Mouse (Mus musculus) neural tube, embryonic 12.5 days (tissue): ENCODE results near the gene Tmem14c. TPM values are rescaled to one million over a fixed set of nuclear protein-coding genes. Genes with fewer than 3 reads are reported as not detected.

ENCODE experiments used
- polyA plus RNA-seq: library from polyadenylated mRNA; unstranded; fragments of >200 nt; fragmentation: Nextera tagmentation; extraction: Ambion mirVana; gene quantifications from 2 replicates; pipeline ENCODE4 v1.2.1, GENCODE M21; 2016

Gene Tmem14c
- polyA plus RNA-seq, 1 experiment from 2014 or later, result 148 TPM

Other genes starting within 250 kb of the Tmem14c start
- 4.7 and 4.8 TPM in 2 replicates for gene Gcnt2, start 156.5 kb upstream of the Tmem14c start, polyA plus RNA-seq
- gene Pak1ip1, start 15.3 kb upstream of the Tmem14c start, polyA plus RNA-seq, result 71.9 and 75.2 TPM in 2 replicates
- 0.29 and 0.40 TPM in 2 replicates for gene Mak, start 63.4 kb downstream of the Tmem14c start, polyA plus RNA-seq
- gene Gcm2, start 94.7 kb downstream of the Tmem14c start, polyA plus RNA-seq, result not detected in 2 replicates
- not detected in 2 replicates for gene Sycp2l, start 98.0 kb downstream of the Tmem14c start, polyA plus RNA-seq
- 39.9 and 46.9 TPM in 2 replicates for gene Elovl2, start 204.1 kb downstream of the Tmem14c start, polyA plus RNA-seq
- gene Smim13, start 233.6 kb downstream of the Tmem14c start, polyA plus RNA-seq, result 23.1 and 23.8 TPM in 2 replicates